Mouse (Mus musculus) thymus, postnatal 25 days (tissue): ENCODE data around the gene Fam189b.

Source experiments
- DNase-seq: peaks from one replicate; pipeline ENCODE4 v3.0.0; 2022

The Fam189b gene

DNA sequence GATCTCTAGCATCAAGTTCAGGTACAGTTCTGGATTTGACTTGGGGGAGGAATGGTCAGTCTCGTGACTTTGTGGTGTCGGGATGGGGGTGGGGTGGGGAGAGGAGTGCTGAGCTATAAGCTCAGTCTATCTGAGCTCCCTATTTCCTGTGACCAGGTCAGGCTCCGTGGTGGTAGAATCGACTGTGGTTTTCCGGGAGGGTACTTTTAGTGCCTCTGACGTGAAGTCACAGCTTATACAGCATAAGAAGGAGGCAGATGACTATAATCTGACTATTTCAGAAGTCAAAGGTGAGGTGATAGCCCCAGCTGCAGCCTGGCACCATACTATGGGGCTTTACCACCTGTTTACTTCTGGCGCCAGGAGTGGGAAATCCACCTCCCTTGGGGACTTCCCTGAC is 48.4 kb downstream of the Fam189b start:
- DNase-seq, result no peak

DNA sequence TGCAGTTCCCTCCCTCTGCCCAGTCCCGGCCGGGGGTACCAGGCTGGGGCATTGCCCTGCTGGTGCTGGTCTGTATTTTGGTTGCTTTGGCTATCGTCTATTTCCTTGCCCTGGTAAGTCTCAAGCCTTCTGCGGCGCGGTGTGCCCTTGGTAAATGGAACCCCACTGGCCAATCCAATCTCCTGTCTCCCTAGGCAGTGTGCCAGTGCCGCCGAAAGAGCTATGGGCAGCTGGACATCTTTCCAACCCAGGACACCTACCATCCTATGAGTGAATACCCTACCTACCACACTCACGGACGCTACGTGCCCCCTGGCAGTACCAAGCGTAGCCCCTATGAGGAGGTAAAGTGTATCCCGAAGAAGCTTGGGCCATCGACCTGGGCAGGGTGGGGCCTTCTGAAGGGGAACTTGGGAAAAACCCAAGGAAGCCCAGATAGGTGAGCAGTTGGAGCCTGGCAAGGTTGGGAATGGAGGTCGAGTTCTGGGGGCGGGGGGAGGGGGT is 48.9 kb downstream of the Fam189b start:
- DNase-seq, result no peak

DNA sequence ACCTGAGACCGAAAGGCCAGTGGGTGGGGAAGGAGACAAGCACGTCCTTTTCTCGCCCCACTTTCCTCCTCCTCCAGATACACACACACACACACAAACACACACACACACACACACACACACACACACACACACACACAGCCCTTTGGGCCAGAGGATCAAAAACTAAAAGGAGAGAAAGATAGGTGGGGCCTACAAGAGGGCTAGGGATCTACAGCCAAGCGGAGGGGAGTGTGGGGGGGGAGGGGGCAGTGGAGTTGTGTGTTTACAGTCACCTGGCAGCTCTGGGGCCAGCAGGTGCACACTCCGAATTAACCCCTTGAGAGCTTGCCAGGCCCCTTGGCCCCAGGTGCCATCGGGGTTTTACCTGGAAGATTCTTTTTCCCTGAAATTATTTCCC is 49.7 kb downstream of the Fam189b start:
- DNase-seq, result no peak

DNA sequence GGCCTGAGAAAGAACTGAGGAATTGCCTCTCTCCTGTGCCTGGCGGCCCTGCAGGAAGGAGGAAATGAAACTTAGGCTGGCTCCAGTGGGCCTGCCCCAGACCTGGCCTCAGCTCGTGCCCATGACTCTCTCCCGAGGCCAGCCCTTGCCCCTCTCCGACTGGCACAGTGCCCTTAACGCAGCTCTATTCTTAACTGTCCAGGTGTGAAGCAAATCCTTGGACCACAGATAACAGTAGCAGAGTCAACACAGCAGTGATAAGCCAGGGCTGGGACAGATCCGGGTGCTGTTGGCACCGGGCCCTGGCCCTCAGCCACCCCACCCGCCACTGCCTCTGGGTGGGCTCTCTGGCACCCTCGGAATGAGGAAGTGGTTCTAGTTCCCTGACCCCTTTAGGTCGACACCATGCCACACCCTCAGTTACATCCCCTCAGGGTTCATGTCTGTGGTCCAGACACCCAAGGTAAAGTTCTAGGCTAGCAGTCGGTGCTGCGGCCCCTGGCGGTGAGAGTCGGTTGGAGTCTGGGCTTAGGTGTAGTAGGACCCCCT is 50.7 kb downstream of the Fam189b start:
- DNase-seq, result no peak

DNA sequence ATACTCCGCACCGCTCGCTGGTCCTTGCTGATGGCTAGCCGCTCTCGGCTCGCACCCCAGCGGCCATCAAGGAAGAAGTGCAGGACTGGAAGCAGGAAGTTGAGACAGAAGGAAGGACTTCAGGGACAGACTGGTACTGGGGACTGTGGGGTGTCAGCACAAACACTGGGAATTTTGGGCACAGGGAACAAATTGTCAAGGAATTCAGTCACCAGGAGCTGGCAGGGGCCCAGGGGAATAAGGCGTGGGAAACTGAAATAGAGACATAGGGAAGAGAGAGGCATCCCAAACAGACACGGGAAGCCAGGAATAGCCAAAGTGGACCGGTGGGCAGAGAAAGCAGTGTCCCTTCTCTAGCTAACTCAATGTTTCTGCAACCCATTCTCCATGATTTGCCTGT is 53.6 kb downstream of the Fam189b start:
- no peak for DNase-seq

DNA sequence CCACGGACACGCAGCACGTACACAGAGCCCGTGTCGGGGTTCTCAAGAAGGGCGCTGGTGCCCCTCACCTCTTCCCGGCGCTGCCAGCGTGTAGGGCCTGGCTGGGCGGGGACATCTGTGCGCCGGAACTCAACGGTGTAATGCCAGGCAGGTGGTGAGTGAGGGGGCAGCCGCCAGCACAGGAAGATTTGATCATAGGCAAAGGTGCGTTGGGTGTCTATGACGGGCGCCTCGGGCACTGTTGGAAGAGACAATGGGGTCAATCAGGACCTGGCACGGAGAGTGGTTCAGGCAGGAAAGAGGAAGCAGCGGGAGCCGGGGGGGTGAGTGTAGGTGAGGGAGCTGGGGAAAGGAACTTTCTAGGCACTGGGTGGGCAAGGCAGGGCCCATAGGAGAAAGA is 54.7 kb downstream of the Fam189b start:
- DNase-seq, result no peak

DNA sequence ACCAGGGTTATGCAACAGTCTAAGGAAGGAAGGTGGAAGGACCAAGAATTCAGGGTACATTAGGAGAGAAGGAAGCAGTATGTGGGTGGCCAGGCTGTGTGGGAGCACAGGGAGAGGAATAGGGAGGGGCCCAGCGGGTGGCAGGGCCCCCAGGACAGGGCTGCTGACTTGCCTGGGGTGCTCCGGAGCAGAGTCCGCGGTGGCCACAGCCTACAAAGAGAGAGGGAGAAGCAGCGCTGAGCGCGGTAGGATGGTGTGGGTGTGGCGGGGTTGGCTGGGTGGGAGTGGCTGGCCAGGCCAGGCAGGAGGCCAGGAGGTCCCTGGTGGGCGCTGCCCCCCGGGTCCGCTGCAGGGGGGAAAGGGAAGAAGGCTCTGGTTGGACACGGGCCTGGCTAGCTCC is 55.6 kb downstream of the Fam189b start:
- DNase-seq, result no peak
